Mouse (Mus musculus): ENCODE data around the gene Ube2e2.
"Not testable (repeated sequence)": the region's sequence is repeated elsewhere in the genome, so short reads cannot be mapped to it uniquely, and the experiment has no call there.

Gene Ube2e2

GRCm38 (mm10) chr14:18754595-18754994 lies 139.5 kb downstream of the Ube2e2 start:
- DNase-seq (ENCODE audit: extremely low read depth, low read depth, low spot score) = no peak

GRCm38 (mm10) chr14:18754001-18754400 lies 140.1 kb downstream of the Ube2e2 start:
- no peak for DNase-seq (ENCODE audit: extremely low read depth, low read depth, low spot score)

- peak; percentile 8 for DNase-seq (ENCODE audit: extremely low read depth, low read depth, low spot score)
These were observed 162.9 kb downstream of the Ube2e2 start for GRCm38 (mm10) chr14:18731154-18731553.

- no peak for DNase-seq (ENCODE audit: extremely low read depth, low read depth, low spot score)
These were observed 173.2 kb downstream of the Ube2e2 start for GRCm38 (mm10) chr14:18720601-18721591.

GRCm38 (mm10) chr14:18716970-18717369 lies 177.1 kb downstream of the Ube2e2 start:
- no peak for DNase-seq (ENCODE audit: extremely low read depth, low read depth, low spot score)

- DNase-seq (ENCODE audit: extremely low read depth, low read depth, low spot score) = no peak
These were observed 178.5 kb downstream of the Ube2e2 start for GRCm38 (mm10) chr14:18715529-18715928.

- no peak for DNase-seq (ENCODE audit: extremely low read depth, low read depth, low spot score)
These were observed 196.3 kb downstream of the Ube2e2 start for GRCm38 (mm10) chr14:18697662-18698225.

- not testable (repeated sequence) for DNase-seq (ENCODE audit: extremely low read depth, low read depth, low spot score)
These were observed 197.6 kb downstream of the Ube2e2 start for GRCm38 (mm10) chr14:18696418-18696817.

- DNase-seq (ENCODE audit: extremely low read depth, low read depth, low spot score) = no peak
These were observed 215.8 kb downstream of the Ube2e2 start for GRCm38 (mm10) chr14:18678121-18678836.

- no peak for DNase-seq (ENCODE audit: extremely low read depth, low read depth, low spot score)
These were observed 223.4 kb downstream of the Ube2e2 start for GRCm38 (mm10) chr14:18670712-18671111.

GRCm38 (mm10) chr14:18669301-18669935 lies 224.6 kb downstream of the Ube2e2 start:
- no peak for DNase-seq (ENCODE audit: extremely low read depth, low read depth, low spot score)

GRCm38 (mm10) chr14:18668309-18668708 lies 225.8 kb downstream of the Ube2e2 start:
- DNase-seq (ENCODE audit: extremely low read depth, low read depth, low spot score) = not testable (repeated sequence)

- DNase-seq (ENCODE audit: extremely low read depth, low read depth, low spot score) = no peak
These were observed 226.3 kb downstream of the Ube2e2 start for GRCm38 (mm10) chr14:18667755-18668154.

- DNase-seq (ENCODE audit: extremely low read depth, low read depth, low spot score) = no peak
These were observed 227.8 kb downstream of the Ube2e2 start for GRCm38 (mm10) chr14:18666251-18666650.

- no peak for DNase-seq (ENCODE audit: extremely low read depth, low read depth, low spot score)
These were observed 228.6 kb downstream of the Ube2e2 start for GRCm38 (mm10) chr14:18665267-18666024.

GRCm38 (mm10) chr14:18663666-18664065 lies 230.4 kb downstream of the Ube2e2 start:
- DNase-seq (ENCODE audit: extremely low read depth, low read depth, low spot score) = no peak

- DNase-seq (ENCODE audit: extremely low read depth, low read depth, low spot score) = no peak
These were observed 236.0 kb downstream of the Ube2e2 start for GRCm38 (mm10) chr14:18657777-18658753.

GRCm38 (mm10) chr14:18649123-18649675 lies 244.9 kb downstream of the Ube2e2 start:
- DNase-seq (ENCODE audit: extremely low read depth, low read depth, low spot score) = no peak

GRCm38 (mm10) chr14:18641656-18642055 lies 252.4 kb downstream of the Ube2e2 start:
- no peak for DNase-seq (ENCODE audit: extremely low read depth, low read depth, low spot score)

Measured in fat pad, adult 2 months (tissue).